Mouse (Mus musculus) embryonic facial prominence, embryonic 14.5 days (tissue): Measurements from ENCODE around the gene Nabp1. TPM values are rescaled to one million over a fixed set of nuclear protein-coding genes. Genes with fewer than 3 reads are reported as not detected.

ENCODE experiments used
- ATAC-seq: fragments of 200-750 bp; cut with Nextera tagmentation; 2 replicates; pipeline ENCODE4 v1.8.0; 2017; ENCODE audit warnings: low read depth, moderate number of reproducible peaks, moderate TSS enrichment
- DNase-seq: peaks from one replicate; pipeline ENCODE4 v3.0.0-alpha.2; 2015; ENCODE audit warnings: low spot score
- H3K27ac ChIP-seq: fragments of 300-500 bp; sonication (generic); replicated peaks from 2 replicates; pipeline ENCODE4 v1.5.1; 2014; ENCODE audit warnings: low read depth, mild to moderate bottlenecking, low read length, moderate library complexity
- H3K27me3 ChIP-seq: fragments of 300-500 bp; sonication (generic); replicated peaks from 2 replicates; pipeline ENCODE4 v1.6.1; 2014; ENCODE audit warnings: low read length; ENCODE audit not compliant: control insufficient read depth, insufficient read depth
- H3K36me3 ChIP-seq: fragments of 300-500 bp; sonication (generic); 2 replicates; pipeline ENCODE4 v1.6.1; 2014; ENCODE audit warnings: low read length, mixed read lengths; ENCODE audit not compliant: control insufficient read depth, insufficient read depth
- H3K4me1 ChIP-seq: fragments of 300-500 bp; sonication (generic); 2 replicates; pipeline ENCODE4 v1.6.1; 2014; ENCODE audit warnings: antibody characterized with exemption, low read length; ENCODE audit not compliant: control insufficient read depth, insufficient read depth
- H3K4me2 ChIP-seq: fragments of 300-500 bp; sonication (generic); 2 replicates; pipeline ENCODE4 v1.6.1; 2014; ENCODE audit warnings: low read depth, mild to moderate bottlenecking, low read length, moderate library complexity, mixed read lengths
- H3K4me3 ChIP-seq: fragments of 300-500 bp; sonication (generic); 2 replicates; pipeline ENCODE4 v1.5.1; 2014; ENCODE audit warnings: low read depth, mild to moderate bottlenecking, low read length
- H3K9ac ChIP-seq: fragments of 300-500 bp; sonication (generic); 2 replicates; pipeline ENCODE4 v1.6.1; 2014; ENCODE audit warnings: low read depth, mild to moderate bottlenecking, low read length, moderate library complexity, mixed read lengths
- H3K9me3 ChIP-seq: fragments of 300-500 bp; sonication (generic); 2 replicates; pipeline ENCODE4 v1.6.1; 2016; ENCODE audit warnings: low read length; ENCODE audit not compliant: control insufficient read depth
- WGBS: fragments of 180-500 bp; shearing (Covaris S2); extraction: QIAGEN DNeasy Blood & Tissue Kit; methylation state at CpG from one replicate; pipeline ENCODE4 v1.1.7; 2014; 5-methylcytosine and 5-hydroxymethylcytosine counted together
- polyA plus RNA-seq: library from polyadenylated mRNA; unstranded; fragments of >200 nt; fragmentation: Nextera tagmentation; extraction: Ambion mirVana; gene quantifications from 2 replicates; pipeline ENCODE4 v1.2.1, GENCODE M21; 2014

Gene Nabp1
- polyA plus RNA-seq, 1 experiment from 2014 or later, result 9.8 TPM

DNA sequence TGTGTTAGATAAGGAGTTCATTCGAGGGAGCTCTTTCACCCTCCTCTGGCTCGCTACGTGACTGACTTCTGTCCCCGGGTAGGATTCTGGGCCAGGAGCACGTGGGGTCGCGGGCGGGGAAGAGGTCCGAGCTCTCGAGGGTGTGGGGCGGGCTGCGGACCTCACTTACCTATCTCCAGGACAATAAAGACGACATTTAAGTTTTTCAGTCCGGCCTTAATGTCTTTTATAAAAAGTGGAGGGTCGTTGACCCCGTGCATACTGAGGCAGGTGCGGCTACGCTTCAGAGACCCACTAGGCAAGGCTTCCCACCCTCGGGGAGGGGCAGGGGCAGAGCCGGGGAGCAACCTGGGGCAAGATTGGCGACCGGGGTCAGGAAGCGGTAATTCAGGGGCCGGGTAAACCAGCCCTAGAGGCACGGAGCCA lies 556 bp downstream of the Nabp1 start:
- 0% methylated on average over 24 of the region's 25 CpGs for WGBS
- Histone ChIP-seq H3K4me3 (peak overlapping the region; percentile 65), H3K9ac (peak overlapping the region; percentile 76), H3K9me3 (no peaks in the 10 kb centered on the region), H3K4me2 (peak overlapping the region; percentile 88), H3K27me3 (no peaks in the 10 kb centered on the region), H3K36me3 (no peaks in the 10 kb centered on the region), H3K4me1 (no peaks in the 10 kb centered on the region), H3K27ac (no peak overlapping the region)
- ATAC-seq (peak; percentile 18), DNase-seq (no peak)

DNA sequence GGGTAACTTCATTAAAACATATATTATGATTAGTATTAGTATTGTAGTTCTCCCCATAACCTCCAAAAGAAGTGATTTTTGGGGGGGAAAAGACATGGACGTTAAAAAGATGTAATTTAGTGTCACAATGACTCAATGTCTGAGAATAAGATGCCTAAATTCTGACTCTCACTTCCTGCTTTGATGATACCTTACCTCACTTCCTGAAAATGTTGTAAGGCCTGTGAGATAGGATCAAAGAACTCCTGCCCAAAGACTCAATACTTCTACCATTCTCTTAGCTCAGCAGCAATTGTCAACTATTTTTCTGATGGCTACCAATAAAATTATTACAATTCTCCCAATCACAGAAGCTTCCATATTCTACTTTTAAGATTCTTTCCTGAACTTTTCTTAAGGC lies 1.8 kb downstream of the Nabp1 start:
- Histone ChIP-seq H3K27me3 (no peaks in the 10 kb centered on the region), H3K9ac (no peak overlapping the region), H3K4me1 (no peaks in the 10 kb centered on the region), H3K4me2 (no peak overlapping the region), H3K27ac (no peak overlapping the region), H3K9me3 (no peaks in the 10 kb centered on the region), H3K36me3 (no peaks in the 10 kb centered on the region), H3K4me3 (no peak overlapping the region)
- ATAC-seq (no peak), DNase-seq (no peak)
- 80% methylated on average over 1 of the region's 1 CpGs for WGBS

DNA sequence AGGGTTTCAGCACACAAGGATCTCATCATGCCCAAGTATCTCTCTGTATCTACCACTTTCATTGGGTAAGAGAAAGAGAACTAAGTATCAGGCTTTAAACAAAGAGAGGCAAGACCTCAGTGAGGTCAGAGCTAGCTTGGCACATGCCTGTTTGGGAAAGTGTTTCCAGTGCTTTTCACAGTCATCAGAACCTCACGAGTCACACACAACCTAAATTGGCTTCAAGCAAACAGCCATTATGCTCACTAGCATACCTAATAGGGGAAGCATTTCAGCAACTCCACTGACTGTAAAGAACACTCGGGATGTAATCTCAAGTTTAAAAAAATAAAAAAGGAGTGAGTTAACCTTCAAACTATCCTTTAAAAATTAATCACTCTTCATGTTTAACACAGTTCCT lies 10.1 kb downstream of the Nabp1 start:
- no peak for DNase-seq
- H3K4me2 ChIP-seq, result no peak overlapping the region

DNA sequence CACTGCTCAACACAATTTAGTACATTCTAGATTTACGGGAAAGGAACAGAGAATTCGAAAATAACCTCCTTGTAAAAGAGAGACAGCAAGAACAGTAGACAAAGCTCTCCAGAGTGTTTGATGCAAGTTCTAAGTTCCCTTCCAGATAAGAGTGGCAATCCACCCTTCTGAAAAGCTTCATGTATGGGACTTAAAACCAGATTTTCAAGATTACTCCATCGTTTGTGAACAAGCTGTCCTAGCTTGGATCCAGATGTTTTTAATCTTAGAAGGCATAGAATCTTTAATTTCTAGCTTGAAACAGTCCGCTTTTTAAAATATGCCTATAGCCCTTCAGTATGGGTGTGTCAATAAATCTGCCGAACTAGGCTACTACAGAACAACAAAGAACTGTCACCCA lies 11.0 kb downstream of the Nabp1 start:
- WGBS, result 63% methylated on average over 5 of the region's 5 CpGs
- DNase-seq, result no peak
- no peak for ATAC-seq

More for the DNA sequence above, 10.1 kb downstream of the Nabp1 start:
- Histone ChIP-seq H3K4me3 (no peak overlapping the region), H3K9me3 (no peaks in the 10 kb centered on the region), H3K4me1 (no peaks in the 10 kb centered on the region), H3K27ac (no peak overlapping the region), H3K27me3 (no peaks in the 10 kb centered on the region), H3K9ac (no peak overlapping the region), H3K36me3 (no peaks in the 10 kb centered on the region)
- 58% methylated on average over 2 of the region's 2 CpGs for WGBS
- ATAC-seq, result no peak

DNA sequence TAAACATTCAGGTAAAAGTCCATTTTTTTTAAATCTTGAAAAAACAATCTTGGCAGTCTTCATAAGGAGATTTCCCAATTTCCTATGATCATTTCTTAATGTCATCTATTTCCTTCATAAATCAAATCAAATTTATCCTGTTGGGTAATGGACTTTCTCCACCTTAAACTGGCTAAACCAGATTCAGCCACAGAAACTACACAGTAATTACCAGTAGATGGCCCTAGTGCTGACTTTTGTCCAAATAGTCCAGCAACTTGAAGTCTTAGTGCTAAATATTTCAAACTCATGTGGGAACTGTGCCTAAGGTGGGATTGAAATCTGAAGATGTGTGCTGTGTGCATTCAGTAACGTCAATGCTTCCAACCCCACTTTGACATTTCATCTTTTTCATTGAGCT lies 11.8 kb downstream of the Nabp1 start:
- H3K9ac ChIP-seq, result no peak overlapping the region
- H3K27ac ChIP-seq, result no peak overlapping the region
- H3K36me3 ChIP-seq, result no peaks in the 10 kb centered on the region
- no peak overlapping the region for H3K4me2 ChIP-seq
- ATAC-seq (no peak), DNase-seq (peak; percentile 31)
- no peak overlapping the region for H3K4me3 ChIP-seq
- 31% methylated on average over 1 of the region's 1 CpGs for WGBS
- no peaks in the 10 kb centered on the region for H3K4me1 ChIP-seq
- H3K27me3 ChIP-seq, result no peaks in the 10 kb centered on the region
- H3K9me3 ChIP-seq, result no peaks in the 10 kb centered on the region

More for the DNA sequence above, 11.0 kb downstream of the Nabp1 start:
- no peak overlapping the region for H3K9ac ChIP-seq
- no peaks in the 10 kb centered on the region for H3K4me1 ChIP-seq
- H3K27me3 ChIP-seq, result no peaks in the 10 kb centered on the region
- no peak overlapping the region for H3K27ac ChIP-seq
- no peak overlapping the region for H3K4me3 ChIP-seq
- H3K4me2 ChIP-seq, result no peak overlapping the region
- no peaks in the 10 kb centered on the region for H3K36me3 ChIP-seq
- H3K9me3 ChIP-seq, result no peaks in the 10 kb centered on the region

DNA sequence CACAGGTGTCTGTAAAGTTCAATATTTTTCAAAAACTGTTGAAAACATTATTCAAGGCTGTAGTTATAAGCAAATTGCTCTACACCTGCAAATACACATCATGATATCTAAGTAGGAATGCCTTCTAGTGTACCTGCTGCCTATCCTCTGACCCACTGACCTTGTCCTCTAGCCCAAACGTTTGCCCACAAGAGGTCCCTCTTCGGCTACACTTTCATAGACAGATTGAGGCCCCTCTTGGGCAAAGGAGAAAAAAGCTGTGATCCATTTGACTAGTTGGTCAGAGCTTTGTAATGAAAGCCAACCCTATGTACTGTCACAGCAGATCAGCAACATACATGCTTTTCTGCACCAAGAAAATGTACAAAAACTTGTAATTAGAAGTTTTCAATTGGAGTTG lies 12.9 kb downstream of the Nabp1 start:
- WGBS, result 29% methylated on average over 2 of the region's 2 CpGs

DNA sequence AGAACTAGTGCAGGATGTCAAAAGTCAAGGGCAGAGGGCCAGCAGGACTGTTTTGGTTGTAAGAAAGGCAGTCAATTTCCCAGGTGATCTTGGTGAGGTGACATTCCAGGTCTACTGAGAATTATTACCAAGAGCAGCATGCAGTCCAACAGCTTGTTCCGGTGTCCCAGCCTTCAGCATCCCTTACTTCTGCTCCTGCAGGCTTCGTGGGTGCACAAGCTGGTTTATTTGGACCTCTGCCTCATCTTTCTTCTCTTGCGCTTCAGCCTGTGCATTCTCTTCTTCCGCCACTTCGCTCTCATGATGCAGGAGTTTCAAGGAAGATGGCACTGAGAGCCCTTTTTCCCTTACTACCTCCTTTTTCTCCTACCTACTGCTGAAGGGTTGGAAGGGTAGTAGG lies 15.2 kb downstream of the Nabp1 start:
- Histone ChIP-seq H3K36me3 (no peaks in the 10 kb centered on the region), H3K9ac (no peak overlapping the region), H3K4me3 (no peak overlapping the region), H3K4me2 (no peak overlapping the region), H3K4me1 (no peaks in the 10 kb centered on the region), H3K27me3 (no peaks in the 10 kb centered on the region), H3K27ac (no peak overlapping the region), H3K9me3 (no peaks in the 10 kb centered on the region)
- DNase-seq, result no peak
- ATAC-seq, result no peak
- 88% methylated on average over 5 of the region's 5 CpGs for WGBS

More for the DNA sequence above, 12.9 kb downstream of the Nabp1 start:
- no peak overlapping the region for H3K27ac ChIP-seq
- ATAC-seq (no peak), DNase-seq (no peak)
- H3K4me2 ChIP-seq, result no peak overlapping the region
- no peak overlapping the region for H3K4me3 ChIP-seq
- no peaks in the 10 kb centered on the region for H3K36me3 ChIP-seq
- H3K27me3 ChIP-seq, result no peaks in the 10 kb centered on the region
- H3K4me1 ChIP-seq, result no peaks in the 10 kb centered on the region
- H3K9me3 ChIP-seq, result no peaks in the 10 kb centered on the region
- no peak overlapping the region for H3K9ac ChIP-seq

DNA sequence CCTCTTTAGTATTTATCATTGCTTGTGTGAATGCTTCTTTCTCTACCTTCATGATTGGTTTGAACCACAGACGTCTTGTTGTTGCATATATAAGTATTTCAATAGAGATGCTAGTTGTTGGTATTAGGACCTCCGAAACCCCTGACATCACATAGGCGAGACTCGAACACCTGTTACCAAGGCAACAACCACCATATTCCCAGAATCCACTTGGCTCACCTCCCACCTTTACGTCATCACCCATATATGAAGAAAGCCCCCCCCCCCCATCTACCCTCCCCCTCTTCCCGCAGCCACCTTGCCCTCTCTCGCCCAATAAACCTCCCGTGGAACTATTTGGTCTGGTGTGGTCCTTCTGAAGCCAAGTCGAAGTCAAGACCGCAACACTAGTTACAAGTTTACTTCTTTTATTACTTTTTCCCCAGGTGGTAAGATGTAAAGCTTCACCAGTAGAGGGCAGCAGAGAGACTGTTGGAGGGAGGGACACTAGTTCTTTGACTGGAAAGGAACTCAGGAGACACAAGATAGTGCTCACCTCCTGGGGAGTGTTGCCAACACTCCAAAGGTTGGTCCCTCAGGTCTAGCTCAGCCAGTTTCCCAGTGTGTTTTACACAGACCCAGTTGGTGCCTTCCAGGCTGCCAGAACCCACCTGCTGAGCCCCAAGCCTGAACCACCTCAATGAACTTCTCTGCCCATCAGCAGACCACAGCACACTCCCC lies 19.3 kb downstream of the Nabp1 start:
- Histone ChIP-seq H3K4me2 (no peak overlapping the region), H3K4me3 (no peak overlapping the region), H3K27ac (no peak overlapping the region), H3K9me3 (no peaks in the 10 kb centered on the region), H3K4me1 (no peaks in the 10 kb centered on the region), H3K27me3 (no peaks in the 10 kb centered on the region), H3K9ac (no peak overlapping the region), H3K36me3 (no peaks in the 10 kb centered on the region)
- ATAC-seq (peak; percentile 30; the same call in 1 of the 2 replicates), DNase-seq (peak; percentile 76)
- WGBS, result 73% methylated on average over 10 of the region's 10 CpGs

DNA sequence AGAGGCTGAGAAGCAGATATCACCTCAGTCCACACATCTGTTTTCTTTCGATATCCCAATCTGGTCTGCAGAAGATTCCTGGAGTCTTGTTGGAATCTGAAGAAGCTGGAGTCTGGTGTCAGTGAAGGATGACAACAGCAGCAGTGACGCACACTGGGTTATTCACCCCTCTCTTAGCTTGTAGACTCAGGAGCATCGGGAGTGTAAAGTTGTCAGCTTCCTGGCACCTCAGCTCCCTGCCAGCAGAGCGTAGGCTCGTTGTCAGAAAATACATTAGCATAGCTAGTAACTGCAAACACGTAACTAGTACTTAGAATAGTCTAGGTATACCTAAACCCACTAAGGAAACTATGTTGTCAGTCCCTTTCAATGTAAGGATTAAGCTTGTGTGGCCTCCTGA lies 20.1 kb downstream of the Nabp1 start:
- no peak overlapping the region for H3K4me3 ChIP-seq
- H3K27ac ChIP-seq, result no peak overlapping the region
- H3K4me2 ChIP-seq, result no peak overlapping the region
- no peaks in the 10 kb centered on the region for H3K9me3 ChIP-seq
- no peaks in the 10 kb centered on the region for H3K36me3 ChIP-seq
- 74% methylated on average over 6 of the region's 6 CpGs for WGBS
- no peak overlapping the region for H3K9ac ChIP-seq
- DNase-seq (no peak), ATAC-seq (no peak)
- H3K27me3 ChIP-seq, result no peaks in the 10 kb centered on the region
- no peaks in the 10 kb centered on the region for H3K4me1 ChIP-seq
